Mouse (Mus musculus): ENCODE measurements around the gene Qtrt2. TPM values are rescaled to one million over a fixed set of nuclear protein-coding genes. Genes with fewer than 3 reads are reported as not detected.

Qtrt2 gene
- polyA plus RNA-seq, 1 experiment, result 10.7 TPM

- H3K4me1 ChIP-seq (ENCODE audit: control insufficient read depth, insufficient read depth, low read length), result no peaks in the 10 kb centered on the region
- TF ChIP-seq CTCF (conservative IDR thresholded peaks at IDR 0.05; ENCODE audit: insufficient read depth, insufficient read length, low read depth, low read length) (no peak), POLR2A (IDR thresholded peaks at IDR 0.05; ENCODE audit: low read depth, low read length) (no peak)
- DNase-seq, result peak; percentile 7
- no peaks in the 10 kb centered on the region for H3K36me3 ChIP-seq (ENCODE audit: control insufficient read depth, insufficient read depth, low read length)
- no peak overlapping the region for H3K27ac ChIP-seq (ENCODE audit: insufficient read depth, low read depth, low read length)
- no peak overlapping the region for H3K4me3 ChIP-seq (ENCODE audit: insufficient read depth, low read depth, low read length)
- 85% methylated on average over 13 of the region's 13 CpGs for WGBS
- H3K27me3 ChIP-seq (replicated peaks; ENCODE audit: control insufficient read depth, insufficient read depth, low read length), result no peaks in the 10 kb centered on the region
Observed at GRCm38 (mm10) chr16:43965781-43966389, 39.3 kb upstream of the Qtrt2 start.

GRCm38 (mm10) chr16:43963780-43964179 is 37.2 kb upstream of the Qtrt2 start:
- Histone ChIP-seq H3K4me3 (ENCODE audit: insufficient read depth, low read depth, low read length) (no peak overlapping the region), H3K27ac (ENCODE audit: insufficient read depth, low read depth, low read length) (no peak overlapping the region), H3K4me1 (ENCODE audit: control insufficient read depth, insufficient read depth, low read length) (no peaks in the 10 kb centered on the region), H3K27me3 (replicated peaks; ENCODE audit: control insufficient read depth, insufficient read depth, low read length) (no peaks in the 10 kb centered on the region), H3K36me3 (ENCODE audit: control insufficient read depth, insufficient read depth, low read length) (no peaks in the 10 kb centered on the region)
- no peak for DNase-seq
- WGBS, result 91% methylated on average over 3 of the region's 3 CpGs
- TF ChIP-seq CTCF (conservative IDR thresholded peaks at IDR 0.05; ENCODE audit: insufficient read depth, insufficient read length, low read depth, low read length) (no peak), POLR2A (IDR thresholded peaks at IDR 0.05; ENCODE audit: low read depth, low read length) (no peak)

GRCm38 (mm10) chr16:43963291-43963690 is 36.7 kb upstream of the Qtrt2 start:
- Histone ChIP-seq H3K36me3 (ENCODE audit: control insufficient read depth, insufficient read depth, low read length) (no peaks in the 10 kb centered on the region), H3K27me3 (replicated peaks; ENCODE audit: control insufficient read depth, insufficient read depth, low read length) (no peaks in the 10 kb centered on the region), H3K27ac (ENCODE audit: insufficient read depth, low read depth, low read length) (no peak overlapping the region), H3K4me3 (ENCODE audit: insufficient read depth, low read depth, low read length) (no peak overlapping the region), H3K4me1 (ENCODE audit: control insufficient read depth, insufficient read depth, low read length) (no peaks in the 10 kb centered on the region)
- whole genome bisulfite sequencing, result 96% methylated on average over 9 of the region's 9 CpGs
- no peak for DNase-seq
- TF ChIP-seq CTCF (conservative IDR thresholded peaks at IDR 0.05; ENCODE audit: insufficient read depth, insufficient read length, low read depth, low read length) (no peak), POLR2A (IDR thresholded peaks at IDR 0.05; ENCODE audit: low read depth, low read length) (no peak)

DNA sequence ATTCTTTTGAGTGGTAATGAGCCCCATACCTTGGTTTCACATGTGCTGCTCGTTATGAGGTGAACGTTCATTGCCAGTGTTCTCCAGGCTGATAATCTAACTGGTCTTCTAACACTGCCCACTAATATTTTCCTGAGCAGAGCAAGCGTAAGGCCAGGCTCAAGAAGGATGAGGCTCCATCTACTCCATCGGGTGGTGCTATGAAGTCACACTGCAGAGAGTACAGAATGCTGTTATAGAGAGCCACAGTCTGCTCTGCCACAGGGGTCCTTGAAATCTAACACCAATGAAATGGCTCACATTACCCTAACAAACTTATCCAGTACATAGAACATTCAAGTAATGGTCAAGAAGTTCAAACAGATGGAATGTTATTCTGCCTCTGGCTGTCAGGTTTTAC is 31.4 kb upstream of the Qtrt2 start:
- no peak for DNase-seq
- TF ChIP-seq CTCF (conservative IDR thresholded peaks at IDR 0.05; ENCODE audit: insufficient read depth, insufficient read length, low read depth, low read length) (no peak), POLR2A (IDR thresholded peaks at IDR 0.05; ENCODE audit: low read depth, low read length) (no peak)
- H3K4me1 ChIP-seq (ENCODE audit: control insufficient read depth, insufficient read depth, low read length), result no peaks in the 10 kb centered on the region

DNA sequence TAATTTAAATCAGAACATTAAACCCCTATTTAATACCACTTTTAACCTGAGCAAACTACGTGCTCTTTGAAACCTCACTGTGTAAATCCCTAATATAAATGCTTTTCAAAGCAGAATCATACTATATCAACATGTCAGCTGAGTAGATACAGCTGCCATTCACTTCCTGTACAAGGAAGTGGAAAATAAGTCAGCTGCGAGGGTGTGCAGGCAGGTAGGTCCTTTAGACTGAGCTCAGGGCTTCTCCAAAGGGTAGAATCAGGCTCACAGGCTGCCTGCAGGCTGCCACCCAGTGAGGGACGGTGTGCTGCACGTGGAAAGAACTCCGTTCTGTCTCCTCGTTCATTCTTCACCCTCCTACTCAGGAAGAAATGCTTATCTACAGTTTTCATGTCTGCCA is 28.3 kb upstream of the Qtrt2 start:
- WGBS, result 72% methylated on average over 6 of the region's 6 CpGs
- no peaks in the 10 kb centered on the region; the same call in 1 of the 2 replicates for H3K36me3 ChIP-seq (ENCODE audit: control insufficient read depth, insufficient read depth, low read length)
- H3K27ac ChIP-seq (ENCODE audit: insufficient read depth, low read depth, low read length), result no peak overlapping the region
- no peaks in the 10 kb centered on the region for H3K27me3 ChIP-seq (replicated peaks; ENCODE audit: control insufficient read depth, insufficient read depth, low read length)
- no peak for TF ChIP-seq CTCF (conservative IDR thresholded peaks at IDR 0.05; ENCODE audit: insufficient read depth, insufficient read length, low read depth, low read length)
- H3K4me1 ChIP-seq (ENCODE audit: control insufficient read depth, insufficient read depth, low read length), result no peaks in the 10 kb centered on the region
- H3K4me3 ChIP-seq (ENCODE audit: insufficient read depth, low read depth, low read length), result no peak overlapping the region
- no peak for DNase-seq

More for the DNA sequence above, 31.4 kb upstream of the Qtrt2 start:
- Histone ChIP-seq H3K36me3 (ENCODE audit: control insufficient read depth, insufficient read depth, low read length) (no peaks in the 10 kb centered on the region), H3K4me3 (ENCODE audit: insufficient read depth, low read depth, low read length) (no peak overlapping the region), H3K27me3 (replicated peaks; ENCODE audit: control insufficient read depth, insufficient read depth, low read length) (no peaks in the 10 kb centered on the region), H3K27ac (ENCODE audit: insufficient read depth, low read depth, low read length) (no peak overlapping the region)
- 78% methylated on average over 4 of the region's 4 CpGs for WGBS

GRCm38 (mm10) chr16:43951591-43951990 is 25.0 kb upstream of the Qtrt2 start:
- no peak overlapping the region for H3K27ac ChIP-seq (ENCODE audit: insufficient read depth, low read depth, low read length)
- H3K27me3 ChIP-seq (replicated peaks; ENCODE audit: control insufficient read depth, insufficient read depth, low read length), result no peaks in the 10 kb centered on the region
- WGBS, result 89% methylated on average over 4 of the region's 4 CpGs
- no peaks in the 10 kb centered on the region for H3K4me1 ChIP-seq (ENCODE audit: control insufficient read depth, insufficient read depth, low read length)
- peak; percentile 8 for DNase-seq
- H3K4me3 ChIP-seq (ENCODE audit: insufficient read depth, low read depth, low read length), result no peak overlapping the region
- H3K36me3 ChIP-seq (ENCODE audit: control insufficient read depth, insufficient read depth, low read length), result no peaks in the 10 kb centered on the region; the same call in 1 of the 2 replicates
- no peak for TF ChIP-seq POLR2A (IDR thresholded peaks at IDR 0.05; ENCODE audit: low read depth, low read length)
- no peak for TF ChIP-seq CTCF (conservative IDR thresholded peaks at IDR 0.05; ENCODE audit: insufficient read depth, insufficient read length, low read depth, low read length)

DNA sequence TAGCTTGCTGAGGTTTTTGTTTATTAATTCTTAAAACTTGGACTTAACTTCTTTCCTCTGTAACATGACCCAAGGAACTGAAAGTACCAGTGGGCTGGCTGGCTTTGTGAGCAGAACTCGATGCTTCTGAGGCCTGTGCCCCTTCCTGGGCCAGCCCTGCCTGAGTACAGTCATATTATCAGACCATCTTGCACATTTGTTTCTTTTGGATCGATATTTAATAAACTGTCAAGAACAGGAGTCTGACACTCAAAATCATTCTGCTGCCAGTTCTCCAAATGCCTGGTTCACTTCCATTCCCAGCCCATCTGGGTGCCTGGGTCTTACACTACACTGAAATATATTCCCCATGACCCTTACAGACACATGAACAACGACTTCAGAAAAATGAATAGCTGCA is 19.3 kb upstream of the Qtrt2 start:
- DNase-seq, result no peak
- no peak overlapping the region for H3K27ac ChIP-seq (ENCODE audit: insufficient read depth, low read depth, low read length)
- H3K4me3 ChIP-seq (ENCODE audit: insufficient read depth, low read depth, low read length), result no peak overlapping the region
- TF ChIP-seq POLR2A (IDR thresholded peaks at IDR 0.05; ENCODE audit: low read depth, low read length) (no peak), CTCF (conservative IDR thresholded peaks at IDR 0.05; ENCODE audit: insufficient read depth, insufficient read length, low read depth, low read length) (no peak)
- H3K36me3 ChIP-seq (ENCODE audit: control insufficient read depth, insufficient read depth, low read length), result no peaks in the 10 kb centered on the region
- H3K27me3 ChIP-seq (replicated peaks; ENCODE audit: control insufficient read depth, insufficient read depth, low read length), result no peaks in the 10 kb centered on the region
- WGBS, result 71% methylated on average over 3 of the region's 3 CpGs
- H3K4me1 ChIP-seq (ENCODE audit: control insufficient read depth, insufficient read depth, low read length), result no peaks in the 10 kb centered on the region

Data from kidney, adult 2 months (tissue).